Mouse (Mus musculus) kidney, adult 2 months (tissue): Measurements from ENCODE around the gene Sfswap.

Experiments
- CTCF ChIP-seq: fragments of 200-500 bp; conservative IDR thresholded peaks from 2 replicates; pipeline ENCODE4 v1.5.1; 2011; ENCODE audit warnings: low read depth, mild to moderate bottlenecking, control low read depth, low read length, moderate library complexity, mixed read lengths; ENCODE audit not compliant: insufficient read depth, insufficient read length
- POLR2A ChIP-seq: fragments of 200-500 bp; IDR thresholded peaks from one replicate; pipeline ENCODE4 v1.6.1; 2011; ENCODE audit warnings: low read depth, low read length, control low read depth

GRCm38 (mm10) chr5:129460798-129461476 is 40.1 kb upstream of the Sfswap start:
- TF ChIP-seq CTCF: no peak
- no peak for TF ChIP-seq POLR2A
